Mouse (Mus musculus) heart, embryonic 16.5 days (tissue): ENCODE data around the gene Adamts3. TPM values are rescaled to one million over a fixed set of nuclear protein-coding genes. Genes with fewer than 3 reads are reported as not detected.
A peak's percentile ranks its signal among the peaks of the same experiment; 100 is the strongest.

Source experiments
- ATAC-seq: fragments of 200-750 bp; cut with Nextera tagmentation; replicated peaks from 2 replicates; pipeline ENCODE4 v1.8.0; 2017; ENCODE audit warnings: moderate number of reproducible peaks; ENCODE audit not compliant: insufficient read depth, low FRiP score; ENCODE audit errors: extremely low read depth
- H3K27ac ChIP-seq: fragments of 300-500 bp; sonication (generic); 2 replicates; pipeline ENCODE4 v1.5.1; 2014; ENCODE audit warnings: mild to moderate bottlenecking, low read length, control low read depth, moderate library complexity
- H3K27me3 ChIP-seq: fragments of 300-500 bp; sonication (generic); 2 replicates; pipeline ENCODE4 v1.6.1; 2014; ENCODE audit warnings: low read length, mixed read lengths; ENCODE audit not compliant: control insufficient read depth, insufficient read depth
- H3K36me3 ChIP-seq: fragments of 300-500 bp; sonication (generic); 2 replicates; pipeline ENCODE4 v1.6.1; 2014; ENCODE audit not compliant: control insufficient read depth, insufficient read depth
- H3K4me1 ChIP-seq: fragments of 300-500 bp; sonication (generic); 2 replicates; pipeline ENCODE4 v1.6.1; 2014; ENCODE audit warnings: low read length, mixed read lengths; ENCODE audit not compliant: control insufficient read depth, insufficient read depth
- H3K4me2 ChIP-seq: fragments of 300-500 bp; sonication (generic); 2 replicates; pipeline ENCODE4 v1.6.1; 2014; ENCODE audit warnings: low read depth, mild to moderate bottlenecking, control low read depth, low read length
- H3K4me3 ChIP-seq: fragments of 300-500 bp; sonication (generic); 2 replicates; pipeline ENCODE4 v1.5.1; 2014; ENCODE audit warnings: mild to moderate bottlenecking, control low read depth, low read length
- H3K9ac ChIP-seq: fragments of 300-500 bp; sonication (generic); 2 replicates; pipeline ENCODE4 v1.6.1; 2014; ENCODE audit warnings: low read length, control low read depth
- H3K9me3 ChIP-seq: fragments of 300-500 bp; sonication (generic); replicated peaks from 2 replicates; pipeline ENCODE4 v1.6.1; 2016; ENCODE audit warnings: low read length; ENCODE audit not compliant: control insufficient read depth
- WGBS: fragments of 180-500 bp; shearing (Covaris S2); extraction: QIAGEN DNeasy Blood & Tissue Kit; methylation state at CpG from one replicate; pipeline ENCODE4 v1.1.7; 2014; 5-methylcytosine and 5-hydroxymethylcytosine counted together
- polyA plus RNA-seq: library from polyadenylated mRNA; unstranded; fragments of >200 nt; fragmentation: Nextera tagmentation; extraction: Ambion mirVana; gene quantifications from 2 replicates; pipeline ENCODE4 v1.2.1, GENCODE M21; 2015

The Adamts3 gene
- polyA plus RNA-seq, 1 experiment from 2014 or later: 3.0 TPM

- no peaks in the 10 kb centered on the region for H3K27me3 ChIP-seq
- no peaks in the 10 kb centered on the region for H3K4me1 ChIP-seq
- no peaks in the 10 kb centered on the region for H3K36me3 ChIP-seq
- H3K9me3 ChIP-seq: no peaks in the 10 kb centered on the region
- ATAC-seq: no peak
- no peak overlapping the region for H3K4me3 ChIP-seq
- H3K9ac ChIP-seq: no peak overlapping the region
- H3K27ac ChIP-seq: no peak overlapping the region
- H3K4me2 ChIP-seq: no peak overlapping the region
- 82% methylated on average over 5 of the region's 5 CpGs for WGBS
These were observed 98.5 kb downstream of the Adamts3 start for GRCm38 (mm10) chr5:89784635-89785034.

GRCm38 (mm10) chr5:89779823-89780222 is 103.3 kb downstream of the Adamts3 start:
- ATAC-seq: no peak
- no peaks in the 10 kb centered on the region for H3K27me3 ChIP-seq
- H3K9me3 ChIP-seq: no peaks in the 10 kb centered on the region
- H3K4me1 ChIP-seq: no peaks in the 10 kb centered on the region
- 82% methylated on average over 2 of the region's 2 CpGs for WGBS
- no peaks in the 10 kb centered on the region for H3K36me3 ChIP-seq
- H3K27ac ChIP-seq: no peak overlapping the region
- no peak overlapping the region for H3K4me3 ChIP-seq
- H3K9ac ChIP-seq: no peak overlapping the region
- no peak overlapping the region for H3K4me2 ChIP-seq

GRCm38 (mm10) chr5:89778610-89779009 is 104.5 kb downstream of the Adamts3 start:
- no peak overlapping the region for H3K9ac ChIP-seq
- no peaks in the 10 kb centered on the region for H3K27me3 ChIP-seq
- no peak for ATAC-seq
- H3K36me3 ChIP-seq: no peaks in the 10 kb centered on the region
- no peak overlapping the region for H3K27ac ChIP-seq
- H3K4me2 ChIP-seq: no peak overlapping the region
- H3K9me3 ChIP-seq: no peaks in the 10 kb centered on the region
- H3K4me3 ChIP-seq: no peak overlapping the region
- H3K4me1 ChIP-seq: no peaks in the 10 kb centered on the region
- 24% methylated on average over 2 of the region's 2 CpGs for WGBS

- Histone ChIP-seq H3K9me3 (no peaks in the 10 kb centered on the region), H3K27ac (no peak overlapping the region), H3K4me1 (no peaks in the 10 kb centered on the region), H3K36me3 (no peaks in the 10 kb centered on the region), H3K9ac (no peak overlapping the region), H3K27me3 (no peaks in the 10 kb centered on the region), H3K4me3 (no peak overlapping the region), H3K4me2 (no peak overlapping the region)
- 70% methylated on average over 4 of the region's 4 CpGs for WGBS
- ATAC-seq: no peak
These were observed 105.7 kb downstream of the Adamts3 start for GRCm38 (mm10) chr5:89777411-89777810.

GRCm38 (mm10) chr5:89770655-89771355 is 112.3 kb downstream of the Adamts3 start:
- Histone ChIP-seq H3K27me3 (no peaks in the 10 kb centered on the region), H3K27ac (no peak overlapping the region), H3K36me3 (no peaks in the 10 kb centered on the region), H3K4me1 (no peaks in the 10 kb centered on the region), H3K4me2 (no peak overlapping the region), H3K9ac (no peak overlapping the region), H3K9me3 (no peaks in the 10 kb centered on the region), H3K4me3 (no peak overlapping the region)
- no peak for ATAC-seq
- WGBS: 73% methylated on average over 4 of the region's 4 CpGs

GRCm38 (mm10) chr5:89763189-89764187 is 119.6 kb downstream of the Adamts3 start:
- Histone ChIP-seq H3K27me3 (no peaks in the 10 kb centered on the region), H3K36me3 (no peaks in the 10 kb centered on the region), H3K27ac (no peak overlapping the region), H3K9ac (no peak overlapping the region), H3K9me3 (no peaks in the 10 kb centered on the region), H3K4me1 (peaks cover 3% of the 10 kb centered on the region; the same call in 1 of the 2 replicates), H3K4me2 (peak overlapping the region; percentile 14), H3K4me3 (no peak overlapping the region)
- 18% methylated on average over 11 of the region's 11 CpGs for WGBS
- ATAC-seq: no peak

GRCm38 (mm10) chr5:89760368-89760767 is 122.8 kb downstream of the Adamts3 start:
- Histone ChIP-seq H3K27ac (no peak overlapping the region), H3K36me3 (no peaks in the 10 kb centered on the region), H3K27me3 (no peaks in the 10 kb centered on the region), H3K4me1 (peaks cover 3% of the 10 kb centered on the region; the same call in 1 of the 2 replicates), H3K4me3 (no peak overlapping the region), H3K4me2 (no peak overlapping the region), H3K9me3 (no peaks in the 10 kb centered on the region), H3K9ac (no peak overlapping the region)
- ATAC-seq: no peak
- 78% methylated on average over 4 of the region's 4 CpGs for WGBS

GRCm38 (mm10) chr5:89751836-89752235 is 131.3 kb downstream of the Adamts3 start:
- no peak overlapping the region for H3K4me3 ChIP-seq
- peaks cover 8% of the 10 kb centered on the region for H3K4me1 ChIP-seq
- H3K27me3 ChIP-seq: no peaks in the 10 kb centered on the region
- no peak overlapping the region for H3K27ac ChIP-seq
- no peak overlapping the region for H3K4me2 ChIP-seq
- ATAC-seq: no peak
- 83% methylated on average over 2 of the region's 2 CpGs for WGBS
- H3K9ac ChIP-seq: no peak overlapping the region
- 0 out of 2 replicates have a peak, but pooled peaks cover 3% of the 10 kb centered on the region for H3K9me3 ChIP-seq
- H3K36me3 ChIP-seq: no peaks in the 10 kb centered on the region
